Mouse (Mus musculus) testis, adult 2 months (tissue): Measurements from ENCODE around the gene Dhrs3. TPM values are rescaled to one million over a fixed set of nuclear protein-coding genes. Genes with fewer than 3 reads are reported as not detected.

Source experiments
- H3K27ac ChIP-seq: fragments of 200-500 bp; 2 replicates; pipeline ENCODE4 v1.5.1; 2012; ENCODE audit warnings: low read depth, low read length; ENCODE audit not compliant: control insufficient read depth, insufficient read depth
- H3K27me3 ChIP-seq: fragments of 200-500 bp; 2 replicates; pipeline ENCODE4 v1.6.1; 2012; ENCODE audit warnings: mild to moderate bottlenecking, low read length, moderate library complexity; ENCODE audit not compliant: control insufficient read depth, insufficient read depth
- H3K36me3 ChIP-seq: fragments of 200-500 bp; 2 replicates; pipeline ENCODE4 v1.6.1; 2012; ENCODE audit warnings: mild to moderate bottlenecking, low read length; ENCODE audit not compliant: control insufficient read depth, insufficient read depth
- H3K4me1 ChIP-seq: fragments of 200-500 bp; 2 replicates; pipeline ENCODE4 v1.6.1; 2012; ENCODE audit warnings: low read length; ENCODE audit not compliant: control insufficient read depth, insufficient read depth
- H3K4me3 ChIP-seq: fragments of 200-500 bp; 2 replicates; pipeline ENCODE4 v1.5.1; 2012; ENCODE audit warnings: low read depth, mild to moderate bottlenecking, low read length, moderate library complexity, mixed read lengths; ENCODE audit not compliant: control insufficient read depth
- CTCF ChIP-seq: fragments of 200-500 bp; IDR thresholded peaks from 2 replicates; pipeline ENCODE4 v1.5.1; 2012; ENCODE audit warnings: low read depth, mild to moderate bottlenecking, inconsistent platforms, low read length, moderate library complexity; ENCODE audit not compliant: control insufficient read depth, insufficient read depth, insufficient replicate concordance
- POLR2A ChIP-seq: fragments of 200-500 bp; IDR thresholded peaks from 2 replicates; pipeline ENCODE4 v1.6.1; 2012; ENCODE audit warnings: low read depth, mild to moderate bottlenecking, inconsistent platforms, low read length, moderate library complexity; ENCODE audit not compliant: control insufficient read depth
- polyA plus RNA-seq: library from polyadenylated mRNA; depleted of rRNA; stranded (reverse); fragments of >200 nt; gene quantifications from 2 replicates; pipeline ENCODE4 v1.2.3, GENCODE M21; 2012; rRNA removed

The Dhrs3 gene
- 8.9 and 10.4 TPM in 2 replicates for polyA plus RNA-seq

GRCm38 (mm10) chr4:144892133-144892936 lies at the start of gene Dhrs3:
Gene Dhrs3 (plus strand): TSS chr4:144892827.
- H3K4me3 ChIP-seq, result peak within 1 kb of the TSS; percentile 74
- TF ChIP-seq POLR2A (no peak), CTCF (no peak)
- H3K4me1 ChIP-seq, result peaks cover 29% of the 10 kb centered on the region
- H3K27ac ChIP-seq, result peak within 1 kb of the TSS; percentile 75
- H3K36me3 ChIP-seq, result no peaks in the 10 kb centered on the region
- H3K27me3 ChIP-seq, result no peaks in the 10 kb centered on the region

GRCm38 (mm10) chr4:144861756-144862505 lies 30.7 kb upstream of the Dhrs3 start:
- Histone ChIP-seq H3K27ac (no peak overlapping the region), H3K36me3 (no peaks in the 10 kb centered on the region), H3K4me1 (no peaks in the 10 kb centered on the region), H3K4me3 (no peak overlapping the region), H3K27me3 (no peaks in the 10 kb centered on the region)
- TF ChIP-seq CTCF (no peak), POLR2A (no peak)

- no peaks in the 10 kb centered on the region for H3K27me3 ChIP-seq
- no peak overlapping the region for H3K4me3 ChIP-seq
Observed at GRCm38 (mm10) chr4:144867926-144868325, 24.7 kb upstream of the Dhrs3 start.

GRCm38 (mm10) chr4:144868584-144868983 lies 24.0 kb upstream of the Dhrs3 start:
- no peak for TF ChIP-seq POLR2A
- H3K27ac ChIP-seq, result no peak overlapping the region
- H3K27me3 ChIP-seq, result no peaks in the 10 kb centered on the region
- no peak overlapping the region for H3K4me3 ChIP-seq
- H3K4me1 ChIP-seq, result no peaks in the 10 kb centered on the region
- no peaks in the 10 kb centered on the region for H3K36me3 ChIP-seq

More at GRCm38 (mm10) chr4:144867926-144868325, 24.7 kb upstream of the Dhrs3 start:
- Histone ChIP-seq H3K27ac (no peak overlapping the region), H3K4me1 (no peaks in the 10 kb centered on the region), H3K36me3 (no peaks in the 10 kb centered on the region)
- TF ChIP-seq POLR2A, result no peak
- no peak for TF ChIP-seq CTCF

- no peak overlapping the region for H3K4me3 ChIP-seq
- no peaks in the 10 kb centered on the region for H3K36me3 ChIP-seq
- H3K4me1 ChIP-seq, result no peaks in the 10 kb centered on the region
- H3K27ac ChIP-seq, result no peak overlapping the region
- no peak for TF ChIP-seq POLR2A
- no peak for TF ChIP-seq CTCF
- H3K27me3 ChIP-seq, result no peaks in the 10 kb centered on the region
Observed at GRCm38 (mm10) chr4:144872905-144873304, 19.7 kb upstream of the Dhrs3 start.

GRCm38 (mm10) chr4:144875576-144876093 lies 17.0 kb upstream of the Dhrs3 start:
- Histone ChIP-seq H3K27me3 (no peaks in the 10 kb centered on the region), H3K4me3 (no peak overlapping the region), H3K4me1 (no peaks in the 10 kb centered on the region), H3K27ac (no peak overlapping the region), H3K36me3 (no peaks in the 10 kb centered on the region)
- TF ChIP-seq CTCF, result no peak
- TF ChIP-seq POLR2A, result no peak

GRCm38 (mm10) chr4:144879549-144879948 lies 13.1 kb upstream of the Dhrs3 start:
- Histone ChIP-seq H3K36me3 (no peaks in the 10 kb centered on the region), H3K27ac (no peak overlapping the region), H3K4me1 (no peaks in the 10 kb centered on the region), H3K27me3 (no peaks in the 10 kb centered on the region), H3K4me3 (no peak overlapping the region)
- TF ChIP-seq CTCF (no peak), POLR2A (no peak)
